Mouse (Mus musculus) brain, embryonic 18.5 days (tissue): ENCODE data around the gene Plagl2.

Experiments
- DNase-seq: peaks from one replicate; pipeline ENCODE4 v3.0.0-alpha.2; 2012; ENCODE audit warnings: low read depth, low spot score

Gene Plagl2

GRCm38 (mm10) chr2:153191242-153191641, 50.0 kb downstream of the Plagl2 start:
- no peak for DNase-seq

GRCm38 (mm10) chr2:153187848-153188247, 53.4 kb downstream of the Plagl2 start:
- DNase-seq: no peak

GRCm38 (mm10) chr2:153186176-153186591, 55.0 kb downstream of the Plagl2 start:
- DNase-seq: peak; percentile 24

DNA sequence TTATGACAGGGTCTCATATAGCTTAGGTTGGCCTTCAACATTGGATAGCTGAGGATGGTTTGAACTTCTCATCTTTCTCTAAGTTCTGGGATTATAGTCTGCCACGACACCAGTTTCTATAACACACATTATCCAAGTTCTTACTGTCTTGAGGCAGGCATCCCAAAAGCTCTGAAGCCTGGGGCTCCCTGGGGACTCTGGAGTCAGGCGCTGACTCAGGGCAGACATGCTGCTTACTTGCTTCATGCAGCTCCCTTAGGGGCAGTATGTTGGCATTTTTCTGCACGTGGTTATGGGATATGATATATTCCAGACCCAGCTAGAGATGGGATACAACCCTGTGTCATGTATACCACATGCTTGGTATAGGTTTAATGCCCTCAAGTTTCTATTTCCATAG, 61.3 kb downstream of the Plagl2 start:
- no peak for DNase-seq

- DNase-seq: no peak
Measured at GRCm38 (mm10) chr2:153179126-153179860, 61.9 kb downstream of the Plagl2 start.
